Mouse (Mus musculus) frontal cortex, adult (tissue): ENCODE measurements around the gene Wdr64.

ENCODE experiments used
- ATAC-seq: cut with Nextera tagmentation; 2 replicates; pipeline ENCODE4 v1.9.2; 2017; ENCODE audit warnings: mild to moderate bottlenecking, moderate library complexity, mixed read lengths; ENCODE audit not compliant: low TSS enrichment

The Wdr64 gene

DNA sequence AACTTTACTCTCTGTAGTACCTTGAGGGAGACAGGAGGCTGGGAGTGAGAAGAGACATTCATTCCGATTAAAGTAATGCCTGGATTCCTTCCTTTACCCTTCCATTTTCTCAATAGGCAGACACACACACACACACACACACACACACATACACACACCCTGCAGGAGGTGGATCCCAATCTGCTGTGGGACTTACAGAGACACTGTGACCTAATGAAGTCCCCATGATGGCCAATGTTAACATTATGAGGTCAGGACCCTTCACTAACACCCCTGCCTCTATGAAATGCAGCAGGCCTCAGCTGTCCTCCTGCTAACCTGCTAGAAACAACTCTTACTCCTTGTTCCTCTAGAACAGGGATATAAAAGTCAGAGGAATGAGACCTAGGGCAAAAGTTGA, at the start of gene Wdr64:
Gene Wdr64 (plus strand): TSS at position 301 of the 400 bp plus-strand sequence.
- ATAC-seq: no peak

DNA sequence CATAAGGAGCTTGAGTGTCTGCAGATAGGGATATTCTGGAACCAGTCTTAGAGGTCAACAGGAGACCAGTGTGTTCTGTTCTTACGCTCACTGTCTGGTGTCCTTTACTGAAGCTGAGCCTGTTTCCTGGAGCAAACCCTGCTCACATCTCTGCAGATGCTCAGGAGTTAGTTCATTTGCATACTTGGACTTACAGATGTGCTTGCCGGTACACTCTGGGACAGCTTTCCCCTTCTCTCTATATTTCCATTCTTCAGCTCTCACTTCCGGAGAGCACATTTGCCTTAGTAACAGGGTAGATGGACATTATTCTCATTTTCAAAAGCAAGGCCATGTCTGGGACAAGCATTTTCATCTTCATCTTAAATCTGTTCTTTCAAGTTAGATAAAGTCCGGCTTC, 49.8 kb upstream of the Wdr64 start:
- no peak for ATAC-seq

DNA sequence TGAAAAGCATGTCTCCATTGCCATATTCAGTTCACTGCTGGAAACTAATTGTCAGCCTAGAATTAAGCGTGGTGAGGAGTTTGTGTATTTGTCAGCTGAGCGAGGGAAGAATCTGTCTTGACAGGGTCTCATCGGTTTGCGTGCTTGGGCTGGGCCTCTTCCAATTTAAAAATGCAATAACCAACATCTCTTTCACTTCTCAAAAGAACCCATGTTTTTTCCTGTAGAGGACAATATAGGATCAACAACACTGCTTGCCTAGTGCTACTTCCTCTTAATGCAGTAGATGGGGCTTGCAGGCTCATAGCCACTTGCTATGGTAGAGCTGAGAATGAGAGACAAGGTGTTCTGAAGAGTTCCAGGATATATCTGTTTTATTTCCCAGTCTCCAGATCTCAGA, 38.5 kb upstream of the Wdr64 start:
- no peak for ATAC-seq

DNA sequence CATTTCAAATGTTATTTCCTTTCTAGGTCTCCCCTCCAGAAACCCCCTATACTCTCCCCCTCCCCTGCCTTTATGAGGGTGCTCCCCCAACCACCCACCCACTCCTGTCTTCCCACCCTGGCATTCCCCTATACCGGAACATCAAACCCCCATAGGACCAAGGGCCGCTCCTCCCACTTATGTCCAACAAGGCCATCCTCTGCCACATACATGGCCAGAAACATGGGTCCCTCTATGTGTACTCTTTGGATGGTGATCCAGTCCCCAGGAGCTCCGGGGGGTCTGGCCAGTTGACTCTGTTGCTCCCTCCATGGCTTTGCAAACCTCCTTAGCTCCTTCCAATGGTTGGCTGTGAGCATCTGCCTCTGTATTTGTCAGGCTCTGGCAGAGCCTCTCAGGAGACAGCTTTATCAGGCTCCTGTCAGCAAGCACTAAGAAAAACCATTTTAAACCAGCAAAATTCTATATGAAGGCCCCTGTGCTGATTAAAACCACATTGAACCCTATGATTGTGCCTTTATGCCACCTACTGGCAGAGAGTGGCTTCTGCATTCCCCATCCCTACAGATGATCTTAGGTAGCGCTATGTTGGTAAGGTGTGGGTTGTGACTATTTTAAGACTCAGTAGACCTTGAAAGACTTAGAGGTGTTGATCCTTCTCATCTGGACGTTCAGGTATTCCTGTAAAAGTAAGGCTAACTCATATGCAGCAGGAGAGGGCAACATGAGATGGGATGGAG, 29.6 kb upstream of the Wdr64 start:
- ATAC-seq: peak; percentile 95

DNA sequence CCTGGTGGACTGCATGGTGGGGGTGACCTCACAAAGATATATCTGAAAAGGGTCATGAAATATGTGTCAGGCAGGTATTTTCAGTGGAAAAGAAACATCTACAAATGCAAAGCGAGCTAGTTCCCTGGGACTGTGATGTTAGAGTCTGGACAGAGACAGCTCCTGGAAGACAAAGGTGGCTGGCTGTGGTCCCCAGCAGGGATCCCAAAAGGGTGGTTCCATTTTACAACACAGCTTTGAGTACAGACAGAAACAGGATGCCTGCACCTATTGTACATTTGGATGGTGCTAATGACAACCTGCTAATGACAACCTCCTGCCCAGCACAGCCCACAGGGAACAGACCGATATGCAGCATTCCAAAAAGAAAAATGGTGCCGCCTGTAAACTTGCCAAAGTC, 28.9 kb upstream of the Wdr64 start:
- ATAC-seq: 0 out of 2 replicates have a peak, but pooled peaks have one; percentile 2

DNA sequence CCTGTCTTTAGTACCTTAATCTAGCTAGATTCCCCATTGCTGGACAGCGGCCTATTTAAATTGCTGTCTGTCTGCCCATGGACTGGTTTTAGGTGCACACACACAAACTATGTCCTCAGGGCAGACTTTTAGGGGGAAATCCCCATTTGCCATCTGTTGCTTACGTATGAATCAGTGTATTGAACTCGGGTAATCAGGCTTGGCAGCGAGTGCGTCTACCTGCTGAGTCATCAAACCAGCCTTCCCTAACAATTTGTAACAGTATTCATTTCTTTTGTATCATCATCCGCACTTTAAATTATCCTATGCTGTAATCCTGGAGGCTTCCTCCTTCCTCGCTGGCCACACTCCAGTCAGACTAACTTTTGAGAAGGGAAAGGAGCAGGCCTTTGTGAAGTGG, 28.4 kb upstream of the Wdr64 start:
- ATAC-seq: no peak

DNA sequence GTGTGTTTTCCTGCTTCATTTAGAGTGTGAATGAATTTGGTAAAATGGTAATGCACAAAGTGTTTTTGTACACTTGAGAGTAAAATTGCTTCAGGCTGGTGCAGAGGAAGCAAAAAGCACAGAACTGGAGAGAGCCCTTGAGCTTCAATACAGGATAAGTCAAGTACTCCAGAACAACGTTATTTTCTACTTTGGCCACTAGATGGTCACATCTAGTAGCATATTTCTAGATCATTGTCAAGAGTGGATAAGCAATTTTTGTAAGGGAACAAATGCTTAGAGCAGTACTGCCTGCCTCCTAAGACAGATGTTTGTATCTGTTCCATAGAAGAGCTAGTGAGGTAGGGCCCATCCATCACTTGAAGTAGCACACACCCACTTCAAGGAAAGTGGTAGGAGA, 26.8 kb upstream of the Wdr64 start:
- ATAC-seq: peak; percentile 63

DNA sequence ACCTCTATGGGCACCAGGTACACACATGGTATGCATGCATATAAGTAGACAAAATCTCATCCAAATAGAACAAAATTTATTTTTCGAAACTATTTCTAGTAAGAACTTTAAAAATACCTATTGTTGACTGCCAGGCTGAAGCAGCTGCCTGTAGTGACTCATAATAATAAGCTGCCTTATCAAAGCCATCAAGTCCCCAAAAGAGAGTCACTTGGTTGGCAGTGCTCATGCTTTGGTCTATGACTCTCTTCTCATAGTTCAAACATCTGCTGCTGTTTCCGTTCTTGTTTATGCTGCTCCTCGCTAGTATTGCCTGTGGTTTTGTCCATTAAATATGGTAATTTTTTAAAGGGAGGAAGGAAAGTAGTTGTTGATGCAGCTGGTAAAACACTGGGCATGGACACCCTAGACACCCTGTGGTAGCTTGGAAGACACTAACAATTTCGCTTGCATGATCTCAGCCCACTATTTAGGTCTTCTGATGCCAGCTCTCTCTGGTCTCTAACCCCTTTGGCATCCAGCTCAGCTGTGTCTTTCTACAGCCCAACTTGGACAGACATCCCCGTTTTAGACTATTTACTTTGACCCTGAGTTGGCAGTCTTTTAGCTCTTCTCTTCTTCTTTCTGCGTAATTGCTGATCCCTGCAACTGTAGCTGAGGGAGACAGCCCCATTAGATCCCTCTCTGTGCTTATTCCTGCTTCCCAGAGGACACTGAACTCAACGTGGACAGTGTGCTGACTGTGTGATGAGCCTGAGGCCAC, 24.6 kb upstream of the Wdr64 start:
- no peak for ATAC-seq

DNA sequence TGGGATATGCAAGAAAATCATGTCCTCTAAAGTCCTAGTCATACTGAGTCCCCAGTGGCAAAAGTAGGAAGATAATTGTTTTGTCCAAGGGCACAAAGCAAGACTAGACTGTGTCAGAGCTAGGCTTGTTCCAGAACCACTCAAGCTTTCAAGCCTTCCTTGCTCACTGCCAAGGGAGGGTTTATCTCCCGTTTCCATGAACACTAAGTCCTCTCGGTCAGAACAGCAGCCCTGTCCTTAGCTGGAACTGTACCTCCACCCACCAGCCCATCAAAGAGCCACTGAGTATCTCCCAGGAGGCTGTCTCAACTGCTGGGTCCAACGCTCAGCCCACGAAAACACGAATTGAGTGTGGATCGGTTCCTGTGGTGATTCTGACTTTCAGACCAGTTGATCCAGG, 23.3 kb upstream of the Wdr64 start:
- ATAC-seq: no peak

DNA sequence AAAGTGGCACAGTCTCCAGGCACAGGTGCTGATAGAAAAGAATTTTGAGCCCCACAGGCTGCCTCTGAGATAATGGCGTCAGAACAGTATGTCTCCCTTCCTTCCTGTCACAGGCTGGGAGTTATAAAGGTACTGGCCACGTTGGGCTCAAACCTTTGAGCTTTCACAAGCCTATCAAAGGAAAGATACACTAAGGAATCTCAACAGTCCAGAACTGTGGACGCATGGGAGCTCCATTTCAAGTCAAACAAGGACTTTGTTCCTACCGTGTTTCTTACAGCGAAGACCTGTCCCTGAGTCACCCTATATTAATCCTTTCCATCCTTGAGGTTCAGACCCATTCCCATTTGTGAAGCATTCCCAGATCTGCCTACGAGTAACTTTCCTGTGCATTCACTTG, 20.9 kb upstream of the Wdr64 start:
- ATAC-seq: no peak

DNA sequence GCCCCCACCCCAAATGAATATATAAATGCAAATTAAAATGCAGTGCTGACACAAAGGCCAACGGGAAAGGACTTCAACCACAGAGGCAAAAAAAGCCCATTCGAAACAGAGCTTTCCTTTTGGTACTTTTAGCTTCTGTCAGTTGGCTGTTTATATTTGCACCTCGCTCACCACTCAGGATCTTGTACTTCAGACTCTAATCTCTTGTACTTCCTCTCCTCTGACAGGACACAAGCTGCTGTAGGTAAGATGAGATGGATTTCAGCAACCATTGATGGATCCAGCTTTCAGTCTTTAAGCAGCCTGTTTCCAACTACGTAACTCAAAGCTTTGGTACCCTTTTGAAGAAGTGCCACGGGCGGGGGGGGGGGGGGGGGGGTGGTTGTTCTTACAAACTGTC, 17.4 kb upstream of the Wdr64 start:
- no peak for ATAC-seq

DNA sequence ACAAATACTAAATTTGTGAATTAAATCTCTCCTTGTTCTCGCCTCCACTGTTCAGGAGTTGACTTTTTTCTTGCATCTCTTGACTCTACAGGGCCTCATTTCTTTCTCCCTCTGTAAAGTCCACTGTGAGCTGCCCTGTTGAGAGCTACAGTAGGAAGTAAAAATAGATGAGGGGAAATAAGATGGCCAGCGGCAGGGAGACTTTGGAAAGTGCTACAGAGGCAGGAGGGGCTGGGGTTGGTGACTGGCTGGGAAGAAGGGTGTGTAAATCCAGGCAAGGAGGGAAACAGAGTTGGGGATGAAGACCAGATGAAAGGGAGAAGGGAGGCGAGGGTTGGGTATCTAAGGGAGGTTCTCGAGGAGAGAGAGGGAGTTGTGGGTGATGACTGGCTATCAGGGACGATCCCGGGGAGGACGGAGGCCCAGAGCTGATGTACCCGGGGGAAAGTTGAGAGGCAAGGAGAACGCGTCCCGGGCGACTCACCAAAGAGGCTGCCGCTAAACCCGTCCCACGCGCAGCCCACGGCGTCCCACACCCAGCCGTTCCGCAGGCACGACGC, 6.6 kb upstream of the Wdr64 start:
- peak; percentile 7 for ATAC-seq

DNA sequence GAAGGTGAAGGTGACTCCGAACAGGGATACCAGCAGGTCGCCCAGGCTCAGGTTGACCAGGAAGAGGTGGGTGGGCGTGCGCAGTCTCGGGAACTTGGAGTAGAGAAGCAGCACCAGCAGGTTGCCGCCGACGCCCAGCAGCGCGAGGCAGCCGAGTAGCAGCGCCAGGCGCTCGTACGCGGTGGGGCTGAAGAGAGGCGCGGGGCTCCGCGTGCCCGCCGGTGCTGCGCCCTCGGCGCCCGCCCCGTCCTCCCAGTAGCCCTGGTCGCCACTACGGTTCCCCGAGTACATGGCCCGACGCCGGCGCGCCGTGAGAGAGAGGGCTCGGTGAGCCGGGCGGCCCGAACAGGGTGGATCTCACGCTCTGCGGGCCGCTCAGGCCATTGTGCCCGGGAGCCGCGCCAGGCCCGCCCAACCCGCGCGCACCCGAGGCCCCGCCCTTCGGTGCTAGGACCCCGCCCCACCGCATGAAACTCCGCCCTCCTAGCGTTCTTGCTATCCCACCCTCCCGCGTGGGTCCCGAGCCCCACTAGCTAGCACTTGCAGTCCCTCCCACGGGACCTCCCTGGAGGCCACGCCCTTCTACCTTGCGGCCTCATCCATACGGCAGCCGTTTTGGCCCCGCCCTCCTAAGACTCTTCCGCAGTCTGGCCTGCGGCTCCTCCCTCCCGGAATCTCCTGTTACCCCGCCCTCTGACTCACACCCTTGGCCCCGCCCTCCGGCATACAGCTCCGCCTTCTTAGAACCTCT, 6.0 kb upstream of the Wdr64 start, which contains the start of the genes Opn3 and Chml:
Gene Opn3 (minus strand): TSS at position 531 of the 751 bp plus-strand sequence.
Gene Chml (minus strand): TSS at position 656 of the 751 bp plus-strand sequence.
- ATAC-seq: peak; percentile 85

DNA sequence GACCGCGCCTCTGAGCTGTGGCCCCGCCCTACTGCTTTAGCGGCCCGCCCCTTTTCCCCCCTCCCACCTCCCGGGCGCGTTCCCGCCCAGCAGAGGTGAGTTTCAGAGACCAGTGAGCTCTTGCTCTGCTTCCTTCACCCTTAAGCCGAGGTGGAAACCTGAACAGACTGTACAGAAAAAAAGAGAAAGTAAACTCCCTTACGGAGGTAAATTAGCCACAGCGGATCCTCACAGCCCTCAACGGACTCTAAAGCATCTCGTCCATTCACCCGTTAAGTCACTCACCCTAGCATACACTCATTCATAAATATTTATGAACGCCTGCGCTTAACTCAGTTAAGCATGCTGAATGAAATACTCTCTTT, 5.4 kb upstream of the Wdr64 start:
- ATAC-seq: peak; percentile 50

DNA sequence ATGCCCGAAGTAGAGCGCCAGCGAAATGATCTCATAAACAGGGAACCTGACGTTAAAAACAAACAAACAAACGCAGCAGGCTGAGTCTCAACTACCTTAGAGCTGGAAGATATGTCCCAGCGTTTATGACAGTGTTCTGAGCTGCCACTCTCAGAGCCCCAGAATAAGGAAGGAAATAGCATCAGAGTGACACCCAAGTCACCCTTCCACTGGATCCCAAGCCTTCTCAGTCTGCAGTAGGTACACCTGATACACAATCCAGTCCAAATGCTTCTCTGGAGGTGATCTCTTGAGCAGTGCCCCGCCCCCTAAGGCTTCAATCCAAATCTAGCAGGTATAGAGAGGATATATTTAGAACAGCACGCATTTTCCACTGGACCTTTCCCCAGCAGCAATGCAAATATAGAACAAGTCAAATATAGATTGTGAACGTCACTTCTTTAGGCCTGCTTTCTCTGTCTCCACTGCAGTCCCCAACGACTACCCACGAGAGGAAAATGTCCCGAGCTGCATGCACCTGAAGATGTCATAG, 4.9 kb upstream of the Wdr64 start:
- ATAC-seq: peak; percentile 6; the same call in 1 of the 2 replicates

DNA sequence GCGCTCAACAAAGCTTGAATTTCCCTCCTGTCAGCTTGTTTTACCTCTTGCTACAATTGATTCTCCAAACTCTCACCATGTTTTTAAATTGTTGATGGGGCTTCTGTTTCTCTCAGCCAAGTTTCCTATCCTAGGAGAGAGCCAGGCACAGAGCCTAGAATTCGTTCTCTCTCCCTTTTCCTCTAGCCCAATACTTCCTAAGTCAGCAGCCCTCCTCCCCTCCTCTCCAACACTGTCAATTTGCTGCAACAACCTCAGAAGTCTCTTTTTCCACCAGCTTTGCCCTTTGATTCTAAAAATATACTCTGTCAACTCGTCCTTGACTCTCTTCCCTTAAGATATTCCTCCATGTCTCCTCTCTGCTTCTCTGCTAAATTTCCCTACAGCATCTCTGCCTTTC, 982 bp downstream of the Wdr64 start:
- peak; percentile 62 for ATAC-seq

DNA sequence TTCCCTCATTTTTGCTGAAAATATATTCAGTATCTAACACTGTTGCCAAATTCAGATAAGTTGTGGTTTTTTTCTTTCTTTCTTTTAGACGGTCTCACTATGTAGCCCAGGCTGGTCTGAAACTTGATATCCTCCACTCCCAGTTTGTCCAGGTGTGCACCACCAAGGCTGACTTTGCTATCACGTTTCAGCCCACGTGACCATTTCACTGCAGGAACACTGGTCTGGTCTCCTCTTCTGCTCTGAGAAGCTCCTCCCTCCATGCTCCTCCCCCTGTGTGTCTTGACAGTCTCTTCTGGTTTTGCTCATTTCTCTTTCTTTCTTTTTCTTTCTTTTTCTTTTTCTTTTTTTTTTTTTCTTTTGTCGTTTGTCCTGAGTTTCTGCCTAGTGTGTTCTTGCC, 1.4 kb downstream of the Wdr64 start:
- ATAC-seq: peak; percentile 32; the same call in 1 of the 2 replicates

DNA sequence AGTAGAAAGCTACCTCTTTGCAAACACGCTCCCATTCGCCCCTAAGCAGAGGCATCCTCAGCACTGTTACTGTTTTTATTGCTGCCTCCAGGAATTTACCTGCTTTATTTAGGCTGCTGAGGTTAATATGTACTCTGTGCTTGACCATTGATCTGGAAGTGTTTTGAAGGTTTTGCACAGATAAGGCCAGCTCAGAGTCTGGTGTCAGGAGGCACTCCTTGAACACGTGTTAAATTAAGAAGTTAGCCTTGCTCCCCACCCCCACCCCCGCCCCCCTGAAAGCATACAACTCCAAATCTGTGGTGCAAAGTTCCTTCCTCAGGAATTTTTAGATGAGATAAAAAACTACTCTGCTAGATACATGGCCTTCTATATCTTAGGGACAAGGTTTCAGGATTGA, 2.8 kb downstream of the Wdr64 start:
- ATAC-seq: no peak

DNA sequence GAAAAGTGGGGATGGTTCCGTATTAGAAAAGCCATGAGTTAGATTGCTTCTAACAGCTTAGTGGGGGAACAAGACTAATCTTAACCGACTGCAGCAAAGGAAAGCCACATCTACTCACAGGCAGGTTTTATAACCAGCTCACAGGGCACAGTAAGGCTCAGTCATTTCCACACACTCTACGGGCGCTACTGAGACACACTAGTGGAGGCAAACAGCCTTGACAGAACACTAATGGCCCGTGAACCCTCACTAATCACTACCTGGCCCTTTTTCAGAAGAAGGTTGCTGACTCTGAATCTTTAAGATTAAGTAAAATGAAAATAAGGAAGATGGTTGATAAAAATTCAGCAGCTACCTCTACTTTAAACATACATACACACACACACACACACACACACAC, 9.2 kb downstream of the Wdr64 start:
- no peak for ATAC-seq

DNA sequence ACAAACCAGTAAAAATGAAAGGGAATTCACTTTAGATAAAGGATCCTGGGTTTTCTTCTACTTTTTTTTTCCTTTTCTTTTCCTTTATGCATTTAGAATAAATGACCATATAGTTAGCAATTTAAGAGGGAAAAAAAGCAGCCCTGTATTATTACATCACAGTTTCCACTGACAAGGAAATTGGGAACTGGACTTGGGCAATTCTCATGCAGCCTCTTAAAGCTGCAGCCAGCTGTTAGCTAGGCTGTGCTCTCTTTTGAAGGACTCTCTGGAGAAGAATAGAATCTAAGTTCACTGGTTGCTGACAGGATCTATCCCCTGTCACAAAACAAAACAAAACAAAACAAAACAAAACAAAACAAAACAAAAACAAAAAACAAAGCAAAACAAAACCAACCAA, 9.6 kb downstream of the Wdr64 start:
- ATAC-seq: no peak

DNA sequence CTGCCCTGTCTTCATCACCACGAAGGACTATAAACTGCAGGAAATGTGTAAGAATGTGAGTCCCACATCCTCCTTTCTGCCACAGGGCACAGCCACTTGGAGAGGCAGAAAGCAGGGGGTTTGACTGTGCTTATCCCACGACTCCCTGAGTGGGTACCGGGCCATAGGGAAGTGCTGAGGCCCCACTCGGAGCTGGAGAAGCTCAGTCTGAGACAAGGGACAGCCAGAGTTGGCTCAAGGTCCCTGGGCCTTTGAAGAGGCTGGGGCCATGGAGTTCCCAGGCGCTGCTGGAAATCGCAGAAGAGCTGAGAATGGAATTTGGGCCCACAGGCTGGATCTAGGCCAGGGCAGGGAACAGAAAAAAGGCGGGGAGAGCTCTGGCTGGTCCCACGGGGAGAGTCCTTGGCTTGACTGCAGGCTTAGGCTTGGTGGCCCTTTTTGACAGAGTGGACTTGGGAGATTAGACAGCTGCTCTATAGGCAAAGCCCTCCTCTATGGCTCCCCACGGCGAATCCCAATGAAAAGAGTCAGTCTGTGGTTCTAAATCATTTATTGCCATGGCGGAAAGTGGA, 14.0 kb downstream of the Wdr64 start:
- no peak for ATAC-seq

DNA sequence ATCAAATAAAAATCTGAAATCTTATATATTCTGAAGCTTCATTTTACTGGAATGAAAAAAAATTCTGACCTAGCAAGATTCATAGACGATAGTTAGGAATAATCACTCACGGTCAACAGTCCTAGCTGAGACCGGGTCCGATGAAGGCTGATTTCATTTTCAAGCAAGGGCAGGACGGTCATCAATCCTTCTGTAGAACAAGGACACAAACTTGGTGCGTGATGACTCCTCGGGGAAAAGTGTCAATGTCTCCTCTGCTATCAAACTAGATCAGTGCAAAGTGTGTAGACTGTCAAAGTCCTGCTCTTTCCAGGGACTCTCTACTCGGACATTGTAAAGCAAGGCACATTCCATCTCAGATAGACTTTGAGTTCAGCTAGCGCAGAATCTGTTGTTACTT, 18.4 kb downstream of the Wdr64 start:
- ATAC-seq: no peak
